Comparison of ENCODE assay signal across 16 mouse cellular contexts in genomic region chr1:57846856-57847698, GRCm38 (mm10).
A peak's percentile ranks its signal among the peaks of the same experiment; 100 is the strongest.
DNase-seq lines count a peak whose midpoint lies in the region; ATAC-seq and TF ChIP-seq lines count a peak whose summit lies in the region.
"Had no signal": no experiment of that assay in that cellular context is flagged by ENCODE, and none has a peak within 500 bp of the region (broad histone marks: within the 10 kb centered on the region; RNA-seq: fewer than 3 reads in every experiment).

No protein-coding gene starts in this region.

- H3K4me1 ChIP-seq in forebrain, embryonic 15.5 days: peaks cover 21% of the 10 kb centered on the region
- H3K4me1 ChIP-seq in hindbrain, postnatal 0 days (ENCODE audit: insufficient read depth, low read length): peaks cover 4% of the 10 kb centered on the region; the same call in 1 of the 2 replicates
- H3K4me1 ChIP-seq in midbrain, embryonic 15.5 days: peaks cover 23% of the 10 kb centered on the region
- H3K4me1 ChIP-seq: liver, embryonic 12.5 days had no signal

- no peak overlapping the region for H3K9ac ChIP-seq in forebrain, embryonic 15.5 days (replicated peaks)
- H3K9ac ChIP-seq in hindbrain, postnatal 0 days (replicated peaks; ENCODE audit: low read length): no peak overlapping the region
- H3K9ac ChIP-seq in midbrain, embryonic 15.5 days: no peak overlapping the region
- H3K9ac ChIP-seq: heart, embryonic 15.5 days; intestine, embryonic 15.5 days; liver, embryonic 12.5 days had no signal

- no peaks in the 10 kb centered on the region for H3K27me3 ChIP-seq in forebrain, embryonic 15.5 days
- no peaks in the 10 kb centered on the region for H3K27me3 ChIP-seq in hindbrain, postnatal 0 days (ENCODE audit: insufficient read depth, low read length)
- H3K27me3 ChIP-seq in midbrain, embryonic 15.5 days (replicated peaks): no peaks in the 10 kb centered on the region
- H3K27me3 ChIP-seq: heart, embryonic 15.5 days; intestine, embryonic 15.5 days; liver, embryonic 12.5 days had no signal

- intact Hi-C loops in heart, postnatal 36 days (cut with DNase I): no loop called here

- no peak for TF ChIP-seq CTCF in hindbrain, postnatal 0 days (IDR thresholded peaks at IDR 0.05; ENCODE audit: low read depth)

- H3K9me3 ChIP-seq in forebrain, embryonic 15.5 days: no peaks in the 10 kb centered on the region
- no peaks in the 10 kb centered on the region for H3K9me3 ChIP-seq in hindbrain, postnatal 0 days (ENCODE audit: low read length)
- no peaks in the 10 kb centered on the region for H3K9me3 ChIP-seq in midbrain, embryonic 15.5 days
- H3K9me3 ChIP-seq: heart, embryonic 15.5 days; intestine, embryonic 15.5 days; liver, embryonic 12.5 days had no signal

- DNase-seq in embryo, embryonic 10.5 days (ENCODE audit: low spot score): peak; percentile 48
- no peak for DNase-seq in embryo, embryonic 9.5 days (ENCODE audit: extremely low spot score)
- peak; percentile 43 for DNase-seq in hindbrain, postnatal 0 days (ENCODE audit: low spot score)
- no peak for DNase-seq in heart, postnatal 36 days
- DNase-seq in layer of hippocampus, postnatal 36 days: no peak
- no peak for DNase-seq in lung, postnatal 36 days
- DNase-seq: adrenal gland, postnatal 10 days; cerebellum, adult 11 months; kidney, postnatal 10 days; lung, postnatal 4 days; thymus, adult 18-20 months had no signal

- no peak overlapping the region for H3K4me3 ChIP-seq in forebrain, embryonic 15.5 days
- no peak overlapping the region for H3K4me3 ChIP-seq in hindbrain, postnatal 0 days (ENCODE audit: low read length)
- no peak overlapping the region for H3K4me3 ChIP-seq in midbrain, embryonic 15.5 days
- H3K4me3 ChIP-seq: heart, embryonic 15.5 days; intestine, embryonic 15.5 days; liver, embryonic 12.5 days had no signal

- H3K4me2 ChIP-seq in forebrain, embryonic 15.5 days (replicated peaks): no peak overlapping the region
- H3K4me2 ChIP-seq in hindbrain, postnatal 0 days (ENCODE audit: low read depth, low read length): no peak overlapping the region
- 0 out of 2 replicates have a peak overlapping the region, but pooled peaks have one; percentile 1 for H3K4me2 ChIP-seq in midbrain, embryonic 15.5 days
- H3K4me2 ChIP-seq: heart, embryonic 15.5 days; intestine, embryonic 15.5 days; liver, embryonic 12.5 days had no signal

- no peaks in the 10 kb centered on the region for H3K36me3 ChIP-seq in forebrain, embryonic 15.5 days
- H3K36me3 ChIP-seq in hindbrain, postnatal 0 days (ENCODE audit: insufficient read depth, low read length): no peaks in the 10 kb centered on the region
- no peaks in the 10 kb centered on the region for H3K36me3 ChIP-seq in midbrain, embryonic 15.5 days (replicated peaks)
- H3K36me3 ChIP-seq: heart, embryonic 15.5 days; intestine, embryonic 15.5 days; liver, embryonic 12.5 days had no signal

- peak overlapping the region; percentile 46; the same call in 1 of the 2 replicates for H3K27ac ChIP-seq in forebrain, embryonic 15.5 days (replicated peaks)
- no peak overlapping the region for H3K27ac ChIP-seq in hindbrain, postnatal 0 days
- H3K27ac ChIP-seq in midbrain, embryonic 15.5 days: peak overlapping the region; percentile 58
- H3K27ac ChIP-seq: heart, embryonic 15.5 days; intestine, embryonic 15.5 days; liver, embryonic 12.5 days had no signal

- WGBS in forebrain, embryonic 15.5 days: 16% methylated on average over 15 of the region's 15 CpGs
- WGBS in hindbrain, postnatal 0 days: 35% methylated on average over 15 of the region's 15 CpGs
- 11% methylated on average over 15 of the region's 15 CpGs for WGBS in midbrain, embryonic 15.5 days

- ATAC-seq in forebrain, embryonic 15.5 days (replicated peaks): peak; percentile 75
- ATAC-seq in hindbrain, postnatal 0 days: peak; percentile 52
- peak; percentile 88 for ATAC-seq in midbrain, embryonic 15.5 days (replicated peaks)
- ATAC-seq: intestine, embryonic 15.5 days; liver, embryonic 12.5 days had no signal

Comparison
In these comparisons a context has a peak if more than half of its experiments do, and no peak if none do; other contexts are left out.
1. DNase-seq: peak in embryo, embryonic 10.5 days (single experiment) and hindbrain, postnatal 0 days (single experiment); none in embryo, embryonic 9.5 days (single experiment), heart, postnatal 36 days (0 of 2), layer of hippocampus, postnatal 36 days (0 of 2) and lung, postnatal 36 days (single experiment).
2. Peak in every context shown above with its lines, with median percentiles within 50 percentile points of each other: ATAC-seq.